Mouse (Mus musculus) erythroblast, embryonic 14.5 days (primary cell): Measurements from ENCODE around the gene Lrig2.

Experiments
- GATA1 ChIP-seq: IDR thresholded peaks from 2 replicates; pipeline ENCODE4 v1.6.1; 2012; ENCODE audit warnings: low read length, inconsistent platforms, mixed read lengths
- TAL1 ChIP-seq: IDR thresholded peaks from 3 replicates; pipeline ENCODE4 v1.6.1; 2012; ENCODE audit warnings: low read length, inconsistent platforms, mixed read lengths

GRCm38 (mm10) chr3:104541139-104542064 lies 29.7 kb upstream of the Lrig2 start:
- no peak for TF ChIP-seq GATA1
- no peak for TF ChIP-seq TAL1
